In the genomic region with DNA sequence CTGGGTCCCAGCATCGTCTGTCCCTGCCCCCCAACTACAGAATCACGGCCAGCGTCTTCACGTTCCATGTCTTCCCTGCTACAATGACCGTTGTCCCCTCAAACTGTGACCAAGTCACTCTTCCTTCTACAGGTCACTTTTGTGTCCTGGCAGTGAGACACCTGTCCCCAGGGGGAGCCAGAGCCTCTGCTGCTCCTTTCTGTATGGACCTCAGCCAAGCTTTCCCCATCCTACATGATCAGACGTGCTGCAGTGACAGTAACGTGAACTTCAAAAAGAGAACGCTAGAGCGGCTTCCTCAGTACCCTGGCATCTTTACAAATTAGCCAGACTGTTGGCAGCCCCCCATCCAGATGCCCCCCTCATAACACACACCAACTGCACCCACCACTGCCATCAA, we compare ENCODE assay signal across 22 mouse cellular contexts. TPM values are rescaled to one million over a fixed set of nuclear protein-coding genes. Genes with fewer than 3 reads are reported as not detected.
DNase-seq lines count a peak whose midpoint lies in the region; ATAC-seq and TF ChIP-seq lines count a peak whose summit lies in the region.
"Had no signal": no experiment of that assay in that cellular context is flagged by ENCODE, and none has a peak within 500 bp of the region (broad histone marks: within the 10 kb centered on the region; RNA-seq: fewer than 3 reads in every experiment).

No protein-coding gene starts in this region.

- H3K36me3 ChIP-seq in kidney, postnatal 0 days (ENCODE audit: insufficient read depth, low read length), result no peaks in the 10 kb centered on the region
- no peaks in the 10 kb centered on the region for H3K36me3 ChIP-seq in kidney, embryonic 16.5 days (ENCODE audit: insufficient read depth, low read length)
- H3K36me3 ChIP-seq in lung, postnatal 0 days (ENCODE audit: insufficient read depth, low read length), result no peaks in the 10 kb centered on the region
- H3K36me3 ChIP-seq in stomach, postnatal 0 days (ENCODE audit: control insufficient read depth, insufficient read depth, low read length), result no peaks in the 10 kb centered on the region
- H3K36me3 ChIP-seq: embryonic facial prominence, embryonic 15.5 days; forebrain, embryonic 10.5 days; limb, embryonic 10.5 days; liver, embryonic 15.5 days; midbrain, embryonic 15.5 days; stomach, embryonic 15.5 days had no signal

- ATAC-seq in kidney, postnatal 0 days (replicated peaks; ENCODE audit: low FRiP score, low read depth), result no peak
- no peak for ATAC-seq in kidney, embryonic 16.5 days (ENCODE audit: low FRiP score, low TSS enrichment)
- no peak for ATAC-seq in lung, postnatal 0 days
- no peak for ATAC-seq in stomach, postnatal 0 days (ENCODE audit: low FRiP score, low TSS enrichment)
- ATAC-seq: forebrain, postnatal 0 days; hindbrain, postnatal 0 days; midbrain, embryonic 15.5 days had no signal

- intact Hi-C loops in heart, postnatal 25 days (cut with DNase I), result loop anchor here (5.0 kb wide), 1 partner anchor 34 kb away; no protein-coding TSS in a partner anchor

- peak; percentile 44 for TF ChIP-seq CTCF in kidney, postnatal 0 days (IDR thresholded peaks at IDR 0.05; ENCODE audit: low read depth)
- TF ChIP-seq CTCF in lung, postnatal 0 days (IDR thresholded peaks at IDR 0.05), result peak; percentile 52
- TF ChIP-seq CTCF in stomach, postnatal 0 days (IDR thresholded peaks at IDR 0.05; ENCODE audit: low read depth), result peak; percentile 47

- WGBS in kidney, postnatal 0 days, result 80% methylated on average over 9 of the region's 9 CpGs
- WGBS in kidney, embryonic 16.5 days, result 84% methylated on average over 9 of the region's 9 CpGs
- 72% methylated on average over 9 of the region's 9 CpGs for WGBS in lung, postnatal 0 days
- WGBS in stomach, postnatal 0 days, result 81% methylated on average over 9 of the region's 9 CpGs

- H3K27me3 ChIP-seq in kidney, postnatal 0 days (ENCODE audit: insufficient read depth, low read length), result no peaks in the 10 kb centered on the region
- no peaks in the 10 kb centered on the region for H3K27me3 ChIP-seq in kidney, embryonic 16.5 days (ENCODE audit: insufficient read depth, low read length)
- no peaks in the 10 kb centered on the region for H3K27me3 ChIP-seq in lung, postnatal 0 days (replicated peaks; ENCODE audit: insufficient read depth, low read length)
- no peaks in the 10 kb centered on the region for H3K27me3 ChIP-seq in stomach, postnatal 0 days (ENCODE audit: control insufficient read depth, insufficient read depth, low read length)
- H3K27me3 ChIP-seq: embryonic facial prominence, embryonic 15.5 days; midbrain, embryonic 15.5 days; stomach, embryonic 15.5 days had no signal

- H3K9me3 ChIP-seq in kidney, postnatal 0 days (replicated peaks; ENCODE audit: low read length), result no peaks in the 10 kb centered on the region
- peaks cover 3% of the 10 kb centered on the region; the same call in 1 of the 2 replicates for H3K9me3 ChIP-seq in kidney, embryonic 16.5 days (ENCODE audit: low read length)
- H3K9me3 ChIP-seq in lung, postnatal 0 days (ENCODE audit: low read length), result no peaks in the 10 kb centered on the region
- H3K9me3 ChIP-seq in stomach, postnatal 0 days (ENCODE audit: control insufficient read depth, low read length), result no peaks in the 10 kb centered on the region
- H3K9me3 ChIP-seq: embryonic facial prominence, embryonic 15.5 days; limb, embryonic 10.5 days; liver, embryonic 15.5 days; midbrain, embryonic 15.5 days; stomach, embryonic 15.5 days had no signal

- H3K4me1 ChIP-seq in kidney, postnatal 0 days (replicated peaks; ENCODE audit: insufficient read depth, low read length), result no peaks in the 10 kb centered on the region
- 0 out of 2 replicates have a peak, but pooled peaks cover 10% of the 10 kb centered on the region for H3K4me1 ChIP-seq in kidney, embryonic 16.5 days (ENCODE audit: insufficient read depth, low read length)
- no peaks in the 10 kb centered on the region for H3K4me1 ChIP-seq in lung, postnatal 0 days (ENCODE audit: insufficient read depth, low read depth, low read length)
- H3K4me1 ChIP-seq in stomach, postnatal 0 days (replicated peaks; ENCODE audit: control insufficient read depth, insufficient read depth), result no peaks in the 10 kb centered on the region
- H3K4me1 ChIP-seq: embryonic facial prominence, embryonic 15.5 days; midbrain, embryonic 15.5 days; stomach, embryonic 15.5 days had no signal

- H3K27ac ChIP-seq in kidney, postnatal 0 days, result no peak overlapping the region
- H3K27ac ChIP-seq in kidney, embryonic 16.5 days (ENCODE audit: low read length), result no peak overlapping the region
- no peak overlapping the region for H3K27ac ChIP-seq in lung, postnatal 0 days (ENCODE audit: low read length)
- no peak overlapping the region for H3K27ac ChIP-seq in stomach, postnatal 0 days (replicated peaks)
- H3K27ac ChIP-seq: embryonic facial prominence, embryonic 15.5 days; forebrain, embryonic 10.5 days; hindbrain, postnatal 0 days; limb, embryonic 10.5 days; liver, embryonic 15.5 days; midbrain, embryonic 15.5 days; stomach, embryonic 15.5 days had no signal

- no peak overlapping the region for H3K4me2 ChIP-seq in kidney, postnatal 0 days (ENCODE audit: low read length)
- no peak overlapping the region for H3K4me2 ChIP-seq in kidney, embryonic 16.5 days (replicated peaks; ENCODE audit: low read depth, low read length)
- H3K4me2 ChIP-seq in lung, postnatal 0 days (replicated peaks; ENCODE audit: low read depth, low read length), result no peak overlapping the region
- H3K4me2 ChIP-seq in stomach, postnatal 0 days (replicated peaks; ENCODE audit: low read depth), result no peak overlapping the region
- H3K4me2 ChIP-seq: embryonic facial prominence, embryonic 15.5 days; liver, embryonic 15.5 days; midbrain, embryonic 15.5 days; stomach, embryonic 15.5 days had no signal

- no peak overlapping the region for H3K9ac ChIP-seq in kidney, postnatal 0 days (ENCODE audit: low read depth, low read length)
- no peak overlapping the region for H3K9ac ChIP-seq in kidney, embryonic 16.5 days (replicated peaks; ENCODE audit: low read length)
- H3K9ac ChIP-seq in lung, postnatal 0 days (replicated peaks; ENCODE audit: low read depth), result no peak overlapping the region
- no peak overlapping the region for H3K9ac ChIP-seq in stomach, postnatal 0 days (ENCODE audit: low read length)
- H3K9ac ChIP-seq: embryonic facial prominence, embryonic 15.5 days; forebrain, postnatal 0 days; liver, embryonic 15.5 days; midbrain, embryonic 15.5 days; stomach, embryonic 15.5 days had no signal

- TF ChIP-seq EP300 in lung, postnatal 0 days (IDR thresholded peaks at IDR 0.05), result no peak
- TF ChIP-seq EP300 in stomach, postnatal 0 days (optimal IDR thresholded peaks at IDR 0.05), result no peak

- H3K4me3 ChIP-seq in kidney, postnatal 0 days (replicated peaks; ENCODE audit: low read depth, low read length), result no peak overlapping the region
- no peak overlapping the region for H3K4me3 ChIP-seq in kidney, embryonic 16.5 days (ENCODE audit: low read length)
- H3K4me3 ChIP-seq in lung, postnatal 0 days (ENCODE audit: low read depth, low read length), result no peak overlapping the region
- H3K4me3 ChIP-seq in stomach, postnatal 0 days (ENCODE audit: low read depth, low read length), result no peak overlapping the region
- H3K4me3 ChIP-seq: embryonic facial prominence, embryonic 15.5 days; forebrain, embryonic 10.5 days; limb, embryonic 10.5 days; liver, embryonic 15.5 days; midbrain, embryonic 15.5 days; myocyte; stomach, embryonic 15.5 days had no signal

- peak; percentile 91 for DNase-seq in heart, adult 11 months
- no peak for DNase-seq in heart, postnatal 25 days (ENCODE audit: low spot score)
- DNase-seq in kidney, postnatal 0 days (ENCODE audit: low spot score), result no peak
- DNase-seq in lung, postnatal 0 days (ENCODE audit: low spot score), result no peak
- DNase-seq in lung, postnatal 25 days (ENCODE audit: low spot score), result no peak
- no peak for DNase-seq in stomach, postnatal 0 days (ENCODE audit: low spot score)
- no peak for DNase-seq in ovary, postnatal 10 days (ENCODE audit: low spot score)
- DNase-seq: forebrain, postnatal 0 days; kidney, adult 18-20 months; kidney, postnatal 14 days; lung, postnatal 14 days; right cerebral cortex, postnatal 14 days; thymus, adult 2 months had no signal

RNA-seq across cellular contexts. Expression of gene Ifngr2, which starts 18.3 kb away (rescaled TPM):
- total RNA-seq in heart, postnatal 25 days (2021), result 100 to 1,000 TPM; 153 to 157 TPM
- polyA plus RNA-seq in kidney, postnatal 0 days (2015; fragmentation: Nextera tagmentation; extraction: Ambion mirVana), result 42.6 and 51.1 TPM in 2 replicates
- polyA plus RNA-seq in kidney, embryonic 16.5 days (2015; fragmentation: Nextera tagmentation; extraction: Ambion mirVana), result 52.1 and 52.7 TPM in 2 replicates
- polyA plus RNA-seq in lung, postnatal 0 days (2015; fragmentation: Nextera tagmentation; extraction: Ambion mirVana), result 64.4 and 78.1 TPM in 2 replicates
- polyA plus RNA-seq in stomach, postnatal 0 days (2015; fragmentation: Nextera tagmentation; extraction: Ambion mirVana), result 54.9 and 57.8 TPM in 2 replicates

RNA-seq across cellular contexts. Expression of gene Ifnar1, which starts 43.5 kb away (rescaled TPM):
- 10 to 100 TPM; 30.5 to 39.7 TPM for total RNA-seq in heart, postnatal 25 days (2021)
- 33.5 and 37.1 TPM in 2 replicates for polyA plus RNA-seq in kidney, postnatal 0 days (2015; fragmentation: Nextera tagmentation; extraction: Ambion mirVana)
- 67.3 and 71.8 TPM in 2 replicates for polyA plus RNA-seq in kidney, embryonic 16.5 days (2015; fragmentation: Nextera tagmentation; extraction: Ambion mirVana)
- 40.3 and 44.9 TPM in 2 replicates for polyA plus RNA-seq in lung, postnatal 0 days (2015; fragmentation: Nextera tagmentation; extraction: Ambion mirVana)
- polyA plus RNA-seq in stomach, postnatal 0 days (2015; fragmentation: Nextera tagmentation; extraction: Ambion mirVana), result 18.3 and 19.2 TPM in 2 replicates
